Mouse (Mus musculus) limb, embryonic 12.5 days (tissue): Measurements from ENCODE around the gene B3galnt2. TPM values are rescaled to one million over a fixed set of nuclear protein-coding genes. Genes with fewer than 3 reads are reported as not detected.
"Not testable (repeated sequence)": the region's sequence is repeated elsewhere in the genome, so short reads cannot be mapped to it uniquely, and the experiment has no call there.

Experiments
- ATAC-seq: fragments of 200-750 bp; cut with Nextera tagmentation; 2 replicates; pipeline ENCODE4 v1.8.0; 2017; ENCODE audit warnings: low read depth, moderate TSS enrichment; ENCODE audit not compliant: insufficient number of reproducible peaks, insufficient read depth, low FRiP score, low TSS enrichment
- H3K27ac ChIP-seq: fragments of 300-500 bp; sonication (generic); 2 replicates; pipeline ENCODE4 v1.5.1; 2016; ENCODE audit warnings: mild to moderate bottlenecking, moderate library complexity
- H3K27me3 ChIP-seq: fragments of 300-500 bp; sonication (generic); 2 replicates; pipeline ENCODE4 v1.6.1; 2016; ENCODE audit warnings: mild to moderate bottlenecking, moderate library complexity
- H3K36me3 ChIP-seq: fragments of 300-500 bp; sonication (generic); 2 replicates; pipeline ENCODE4 v1.6.1; 2016; ENCODE audit warnings: mild to moderate bottlenecking, moderate library complexity
- H3K4me1 ChIP-seq: fragments of 300-500 bp; sonication (generic); replicated peaks from 2 replicates; pipeline ENCODE4 v1.6.1; 2016
- H3K4me2 ChIP-seq: fragments of 300-500 bp; sonication (generic); 2 replicates; pipeline ENCODE4 v1.6.1; 2016; ENCODE audit warnings: mild to moderate bottlenecking, moderate library complexity
- H3K4me3 ChIP-seq: fragments of 300-500 bp; sonication (generic); replicated peaks from 2 replicates; pipeline ENCODE4 v1.5.1; 2016; ENCODE audit warnings: mild to moderate bottlenecking
- H3K9ac ChIP-seq: fragments of 300-500 bp; sonication (generic); replicated peaks from 2 replicates; pipeline ENCODE4 v1.6.1; 2016; ENCODE audit warnings: mild to moderate bottlenecking, moderate library complexity
- H3K9me3 ChIP-seq: fragments of 300-500 bp; sonication (generic); 2 replicates; pipeline ENCODE4 v1.6.1; 2016; ENCODE audit warnings: mild to moderate bottlenecking, moderate library complexity
- WGBS: fragments of 180-500 bp; shearing (Covaris S2); methylation state at CpG from one replicate; pipeline ENCODE4 v1.1.7; 2016; 5-methylcytosine and 5-hydroxymethylcytosine counted together
- polyA plus RNA-seq: library from polyadenylated mRNA; unstranded; fragments of >200 nt; fragmentation: Nextera tagmentation; extraction: Ambion mirVana; gene quantifications from 2 replicates; pipeline ENCODE4 v1.2.1, GENCODE M21; 2016

B3galnt2 gene
- polyA plus RNA-seq, 1 experiment from 2014 or later, result 53.4 TPM

- not testable (repeated sequence) for H3K36me3 ChIP-seq, ATAC-seq, H3K9me3 ChIP-seq, H3K27ac ChIP-seq, H3K4me3 ChIP-seq, H3K27me3 ChIP-seq, H3K9ac ChIP-seq, H3K4me2 ChIP-seq
- WGBS, result 92% methylated on average over 3 of the region's 3 CpGs
- H3K4me1 ChIP-seq, result peaks cover 12% of the 10 kb centered on the region
These were observed 81.1 kb downstream of the B3galnt2 start for GRCm38 (mm10) chr13:14035352-14035751.

GRCm38 (mm10) chr13:14035875-14036630, 81.8 kb downstream of the B3galnt2 start:
- no peak overlapping the region for H3K4me2 ChIP-seq
- no peak overlapping the region for H3K4me3 ChIP-seq
- no peak overlapping the region for H3K27ac ChIP-seq
- no peaks in the 10 kb centered on the region for H3K36me3 ChIP-seq
- no peak overlapping the region for H3K9ac ChIP-seq
- ATAC-seq, result no peak
- H3K4me1 ChIP-seq, result peaks cover 14% of the 10 kb centered on the region
- 92% methylated on average over 11 of the region's 11 CpGs for WGBS
- no peaks in the 10 kb centered on the region for H3K9me3 ChIP-seq
- H3K27me3 ChIP-seq, result no peaks in the 10 kb centered on the region

DNA sequence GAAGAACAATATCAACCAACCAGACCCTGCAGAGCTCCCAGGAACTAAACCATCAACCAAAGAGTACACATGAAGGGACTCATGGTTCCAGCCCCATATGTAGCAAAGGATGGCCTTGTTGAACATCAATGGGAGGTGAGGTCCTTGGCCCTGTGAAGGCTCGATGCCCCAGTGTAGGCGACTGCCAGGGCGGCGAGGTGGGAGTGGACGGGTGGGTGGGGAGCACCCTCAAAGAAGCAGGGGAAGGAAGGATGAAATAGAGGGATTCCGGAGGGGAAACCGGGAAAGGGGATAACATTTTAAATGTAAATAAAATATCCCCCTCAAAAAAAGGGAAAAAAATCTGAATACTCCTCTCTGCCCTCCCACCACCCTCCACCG, 84.6 kb downstream of the B3galnt2 start:
- peak overlapping the region; percentile 91 for H3K4me2 ChIP-seq
- H3K27me3 ChIP-seq, result no peaks in the 10 kb centered on the region
- H3K4me1 ChIP-seq, result peaks cover 14% of the 10 kb centered on the region
- peak overlapping the region; percentile 98 for H3K27ac ChIP-seq
- H3K9ac ChIP-seq, result peak overlapping the region; percentile 75
- WGBS, result 7% methylated on average over 8 of the region's 8 CpGs
- no peaks in the 10 kb centered on the region for H3K36me3 ChIP-seq
- peak; percentile 24; the same call in 1 of the 2 replicates for ATAC-seq
- peak overlapping the region; percentile 65 for H3K4me3 ChIP-seq
- no peaks in the 10 kb centered on the region for H3K9me3 ChIP-seq

DNA sequence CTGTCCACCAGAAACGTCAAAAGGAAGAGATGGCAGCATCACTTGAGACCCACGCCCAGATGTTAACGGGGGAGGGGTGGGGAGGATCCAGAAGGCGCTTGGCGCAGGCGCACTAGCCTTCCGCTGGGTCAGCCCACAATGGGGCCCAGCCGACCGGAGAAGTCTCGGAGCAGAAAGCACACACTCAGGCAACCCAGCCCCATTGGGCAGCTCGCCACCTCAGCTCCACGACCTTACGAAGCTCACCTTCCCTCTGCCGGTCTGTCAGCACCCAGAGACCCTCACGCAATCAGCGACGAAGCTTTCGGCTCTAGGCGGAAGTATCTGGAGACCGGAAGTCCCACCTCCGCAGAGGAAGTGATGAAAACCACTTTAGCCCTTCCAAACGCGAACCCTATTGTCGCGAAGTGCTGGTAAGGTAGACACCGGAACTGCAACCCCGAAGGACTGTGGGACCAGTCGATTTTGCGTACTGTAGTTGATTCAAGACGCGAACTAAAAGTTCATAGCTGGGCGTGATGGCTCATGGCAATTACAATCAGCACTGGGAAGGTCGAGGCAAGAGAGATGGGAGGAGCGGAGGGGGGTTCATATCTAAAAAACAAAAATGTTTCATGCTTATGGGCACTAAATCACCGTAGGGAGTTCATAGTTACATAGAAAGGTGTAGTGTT, 85.2 kb downstream of the B3galnt2 start, which contains the start of gene Tbce:
Gene Tbce (minus strand): TSS at position 347 of the 674 bp plus-strand sequence.
- Histone ChIP-seq H3K9ac (peak within 1 kb of the TSS; percentile 75), H3K27ac (peak within 1 kb of the TSS; percentile 98), H3K4me2 (peak within 1 kb of the TSS; percentile 91), H3K36me3 (no peaks in the 10 kb centered on the region), H3K4me1 (peaks cover 14% of the 10 kb centered on the region), H3K4me3 (peak within 1 kb of the TSS; percentile 65), H3K27me3 (no peaks in the 10 kb centered on the region), H3K9me3 (no peaks in the 10 kb centered on the region)
- peak; percentile 97 for ATAC-seq
- WGBS, result 1% methylated on average over 35 of the region's 35 CpGs

DNA sequence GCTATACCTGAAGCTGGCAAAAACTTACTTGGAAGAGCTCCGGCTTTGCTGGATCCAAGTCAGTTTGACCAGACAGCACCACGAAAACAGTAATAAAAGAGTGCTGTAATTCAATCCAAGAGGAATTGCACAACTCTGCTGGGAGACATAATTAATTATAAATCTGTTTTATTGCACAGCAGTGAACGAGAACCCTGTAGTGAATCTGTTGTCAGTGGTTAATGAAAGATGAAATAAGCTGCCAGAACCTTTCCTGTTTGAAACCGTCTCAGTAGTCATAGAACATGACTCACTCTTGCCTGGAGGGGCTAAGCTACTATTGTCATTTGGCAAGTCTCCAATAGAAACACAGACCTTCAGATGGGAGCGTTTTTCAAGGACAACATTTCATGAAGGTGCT, 85.9 kb downstream of the B3galnt2 start:
- no peak for ATAC-seq
- peak overlapping the region; percentile 65 for H3K4me3 ChIP-seq
- peak overlapping the region; percentile 75 for H3K9ac ChIP-seq
- no peaks in the 10 kb centered on the region for H3K27me3 ChIP-seq
- no peaks in the 10 kb centered on the region for H3K36me3 ChIP-seq
- WGBS, result 34% methylated on average over 5 of the region's 5 CpGs
- peaks cover 14% of the 10 kb centered on the region for H3K4me1 ChIP-seq
- H3K27ac ChIP-seq, result no peak overlapping the region; the same call in 1 of the 2 replicates
- peak overlapping the region; percentile 91 for H3K4me2 ChIP-seq
- no peaks in the 10 kb centered on the region for H3K9me3 ChIP-seq

DNA sequence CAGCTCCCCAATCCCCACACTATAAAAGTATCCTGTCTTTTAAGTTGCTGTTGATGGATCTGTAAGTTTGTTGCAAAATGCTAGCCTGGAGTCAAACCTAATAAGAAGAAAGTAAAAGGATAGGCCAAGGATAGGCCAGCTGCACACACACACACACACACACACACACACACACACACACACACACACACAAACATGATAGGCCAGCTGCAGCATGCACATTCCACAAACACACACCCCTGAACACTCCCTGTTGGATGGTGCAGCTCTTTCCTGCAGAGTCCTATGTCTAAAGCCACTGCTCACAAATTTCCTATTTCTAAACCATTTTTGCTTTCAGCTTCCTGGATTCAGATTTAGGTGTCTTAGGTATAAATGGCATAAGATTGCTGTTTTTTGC, 89.6 kb downstream of the B3galnt2 start:
- Histone ChIP-seq H3K9ac (no peak overlapping the region), H3K4me2 (no peak overlapping the region), H3K36me3 (peaks cover 17% of the 10 kb centered on the region), H3K27ac (no peak overlapping the region), H3K4me1 (peaks cover 6% of the 10 kb centered on the region), H3K4me3 (no peak overlapping the region), H3K27me3 (no peaks in the 10 kb centered on the region), H3K9me3 (no peaks in the 10 kb centered on the region)
- ATAC-seq, result no peak

DNA sequence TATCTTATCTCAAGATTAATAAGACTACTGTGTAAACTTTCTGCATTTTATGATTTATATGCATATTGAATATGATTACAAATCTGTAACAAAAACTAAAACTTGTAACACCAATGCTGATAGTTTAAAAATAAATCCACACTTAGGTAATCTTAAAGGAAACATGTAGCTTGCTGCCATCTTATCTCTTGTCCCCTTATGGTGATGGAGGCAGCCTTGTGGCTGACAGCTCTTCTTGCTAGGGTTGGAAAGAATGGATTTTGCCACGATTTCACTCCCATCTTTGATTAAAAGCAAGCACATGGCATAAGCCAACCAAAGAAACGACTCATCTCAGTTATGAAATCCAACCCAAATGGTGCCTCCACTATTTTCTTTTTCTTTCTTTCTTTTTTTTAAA, 90.3 kb downstream of the B3galnt2 start:
- ATAC-seq, result no peak
- H3K4me2 ChIP-seq, result no peak overlapping the region
- no peak overlapping the region for H3K9ac ChIP-seq
- H3K9me3 ChIP-seq, result no peaks in the 10 kb centered on the region
- H3K27ac ChIP-seq, result no peak overlapping the region
- H3K4me3 ChIP-seq, result no peak overlapping the region
- peaks cover 6% of the 10 kb centered on the region for H3K4me1 ChIP-seq
- H3K36me3 ChIP-seq, result peaks cover 24% of the 10 kb centered on the region
- 82% methylated on average over 2 of the region's 2 CpGs for WGBS
- no peaks in the 10 kb centered on the region for H3K27me3 ChIP-seq

Other genes starting within 250 kb of the B3galnt2 start
- 2.1 and 3.3 TPM in 2 replicates for gene Gng4, start 170.4 kb upstream of the B3galnt2 start, polyA plus RNA-seq
- 58.3 and 61.8 TPM in 2 replicates for gene Tbce, start 85.2 kb downstream of the B3galnt2 start, polyA plus RNA-seq
- 96.8 and 97.5 TPM in 2 replicates for gene Arid4b, start 108.8 kb downstream of the B3galnt2 start, polyA plus RNA-seq
- gene Ggps1, start 109.0 kb downstream of the B3galnt2 start, polyA plus RNA-seq, result 60.0 and 60.5 TPM in 2 replicates